Mouse (Mus musculus) hindbrain, embryonic 16.5 days (tissue): ENCODE measurements around the gene Dnajb6. TPM values are rescaled to one million over a fixed set of nuclear protein-coding genes. Genes with fewer than 3 reads are reported as not detected.

Source experiments
- ATAC-seq: fragments of 200-750 bp; cut with Nextera tagmentation; 2 replicates; pipeline ENCODE4 v1.8.0; 2017; ENCODE audit warnings: moderate TSS enrichment, moderate library complexity
- H3K27ac ChIP-seq: fragments of 300-500 bp; sonication (generic); 2 replicates; pipeline ENCODE4 v1.5.1; 2014; ENCODE audit warnings: low read depth, mild to moderate bottlenecking, control low read depth, low read length, moderate library complexity
- H3K27me3 ChIP-seq: fragments of 300-500 bp; sonication (generic); replicated peaks from 2 replicates; pipeline ENCODE4 v1.6.1; 2014; ENCODE audit warnings: low read length; ENCODE audit not compliant: control insufficient read depth, insufficient read depth
- H3K36me3 ChIP-seq: fragments of 300-500 bp; sonication (generic); 2 replicates; pipeline ENCODE4 v1.6.1; 2014; ENCODE audit warnings: mild to moderate bottlenecking, low read length, moderate library complexity, mixed read lengths; ENCODE audit not compliant: control insufficient read depth, insufficient read depth
- H3K4me1 ChIP-seq: fragments of 300-500 bp; sonication (generic); 2 replicates; pipeline ENCODE4 v1.6.1; 2014; ENCODE audit warnings: low read depth, low read length; ENCODE audit not compliant: control insufficient read depth, insufficient read depth
- H3K4me2 ChIP-seq: fragments of 300-500 bp; sonication (generic); 2 replicates; pipeline ENCODE4 v1.6.1; 2014; ENCODE audit warnings: mild to moderate bottlenecking, low read length, control low read depth, moderate library complexity
- H3K4me3 ChIP-seq: fragments of 300-500 bp; sonication (generic); 2 replicates; pipeline ENCODE4 v1.5.1; 2014; ENCODE audit warnings: mild to moderate bottlenecking, low read length, control low read depth, moderate library complexity
- H3K9ac ChIP-seq: fragments of 300-500 bp; sonication (generic); 2 replicates; pipeline ENCODE4 v1.6.1; 2014; ENCODE audit warnings: low read depth, mild to moderate bottlenecking, control low read depth, low read length, moderate library complexity
- H3K9me3 ChIP-seq: fragments of 300-500 bp; sonication (generic); 2 replicates; pipeline ENCODE4 v1.6.1; 2014; ENCODE audit warnings: mild to moderate bottlenecking, low read length, moderate library complexity; ENCODE audit not compliant: control insufficient read depth
- WGBS: fragments of 180-500 bp; shearing (Covaris S2); extraction: QIAGEN DNeasy Blood & Tissue Kit; methylation state at CpG from one replicate; pipeline ENCODE4 v1.1.7; 2014; 5-methylcytosine and 5-hydroxymethylcytosine counted together
- polyA plus RNA-seq: library from polyadenylated mRNA; unstranded; fragments of >200 nt; fragmentation: Nextera tagmentation; extraction: Ambion mirVana; gene quantifications from 2 replicates; pipeline ENCODE4 v1.2.1, GENCODE M21; 2015

Gene Dnajb6
- polyA plus RNA-seq, 1 experiment from 2014 or later = 286 TPM

DNA sequence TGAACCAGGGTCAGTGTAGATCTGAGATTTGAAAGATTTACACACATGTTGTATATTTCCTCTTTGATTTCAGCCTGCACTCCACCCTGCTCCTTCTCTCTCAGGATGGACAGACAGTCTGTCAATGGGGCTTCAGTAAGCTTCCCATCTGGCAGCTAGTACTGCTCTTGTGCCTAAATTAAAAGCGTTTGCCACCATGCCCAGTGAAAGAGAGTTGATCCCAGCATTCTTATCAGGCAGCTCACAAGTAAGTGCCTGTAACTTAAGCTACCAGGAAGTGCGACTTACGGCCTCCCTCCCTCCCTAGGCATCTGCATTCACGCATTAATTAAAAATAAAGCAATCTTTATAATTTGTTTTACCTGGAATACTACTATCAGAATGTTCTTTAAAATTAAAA is 5.6 kb downstream of the Dnajb6 start:
- peaks cover 3% of the 10 kb centered on the region; the same call in 1 of the 2 replicates for H3K36me3 ChIP-seq
- 79% methylated on average over 4 of the region's 4 CpGs for WGBS
- ATAC-seq = no peak
- no peak overlapping the region for H3K9ac ChIP-seq
- H3K27me3 ChIP-seq = no peaks in the 10 kb centered on the region
- no peak overlapping the region for H3K27ac ChIP-seq
- no peak overlapping the region for H3K4me3 ChIP-seq
- H3K4me2 ChIP-seq = no peak overlapping the region
- peaks cover 15% of the 10 kb centered on the region for H3K4me1 ChIP-seq
- no peaks in the 10 kb centered on the region for H3K9me3 ChIP-seq

DNA sequence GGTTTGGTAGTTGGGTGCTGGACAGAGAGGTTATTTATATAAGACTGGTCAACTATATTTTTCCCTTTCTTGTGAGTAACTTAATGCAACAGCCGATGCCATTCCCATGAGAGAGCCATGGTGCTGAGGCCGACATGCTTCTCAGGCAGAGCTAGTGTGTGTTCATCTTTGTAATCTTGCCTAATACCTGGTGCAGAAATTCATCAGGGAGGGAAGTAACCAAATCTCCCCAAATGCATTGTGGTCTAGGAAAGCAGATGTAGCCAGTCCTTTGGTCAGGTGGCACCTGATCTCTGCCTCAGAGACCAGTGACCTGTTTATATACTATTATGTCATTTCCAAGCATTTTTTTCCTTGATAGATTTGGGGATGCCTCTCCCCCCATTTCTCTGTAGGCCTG is 12.2 kb downstream of the Dnajb6 start:
- no peaks in the 10 kb centered on the region for H3K9me3 ChIP-seq
- H3K4me2 ChIP-seq = no peak overlapping the region
- ATAC-seq = no peak
- no peak overlapping the region for H3K4me3 ChIP-seq
- no peaks in the 10 kb centered on the region for H3K4me1 ChIP-seq
- no peak overlapping the region for H3K27ac ChIP-seq
- no peaks in the 10 kb centered on the region for H3K27me3 ChIP-seq
- H3K36me3 ChIP-seq = peaks cover 13% of the 10 kb centered on the region
- no peak overlapping the region for H3K9ac ChIP-seq
- 92% methylated on average over 2 of the region's 2 CpGs for WGBS

DNA sequence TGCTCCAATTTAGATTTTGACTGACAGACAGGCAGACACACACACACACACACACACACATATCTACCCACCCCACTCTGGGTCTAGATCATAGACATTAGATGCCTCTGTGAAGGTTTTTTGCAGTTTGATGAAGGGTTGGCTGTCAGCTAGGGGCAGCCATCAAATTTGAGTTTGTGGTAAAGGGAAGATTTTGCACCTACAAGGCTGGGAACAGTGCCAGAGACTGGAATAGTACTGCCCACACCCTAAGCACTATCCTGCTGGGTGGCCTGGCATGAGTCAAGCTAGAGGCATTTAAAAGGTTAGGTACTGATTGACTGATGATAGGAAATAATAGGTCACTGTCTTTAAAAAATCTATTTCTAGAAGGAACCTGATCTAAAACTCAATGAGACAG is 15.8 kb downstream of the Dnajb6 start:
- H3K4me1 ChIP-seq = no peaks in the 10 kb centered on the region
- H3K4me3 ChIP-seq = no peak overlapping the region
- no peak overlapping the region for H3K9ac ChIP-seq
- peaks cover 29% of the 10 kb centered on the region for H3K36me3 ChIP-seq
- H3K4me2 ChIP-seq = no peak overlapping the region
- H3K27ac ChIP-seq = no peak overlapping the region
- no peak for ATAC-seq
- H3K27me3 ChIP-seq = no peaks in the 10 kb centered on the region
- no peaks in the 10 kb centered on the region for H3K9me3 ChIP-seq

DNA sequence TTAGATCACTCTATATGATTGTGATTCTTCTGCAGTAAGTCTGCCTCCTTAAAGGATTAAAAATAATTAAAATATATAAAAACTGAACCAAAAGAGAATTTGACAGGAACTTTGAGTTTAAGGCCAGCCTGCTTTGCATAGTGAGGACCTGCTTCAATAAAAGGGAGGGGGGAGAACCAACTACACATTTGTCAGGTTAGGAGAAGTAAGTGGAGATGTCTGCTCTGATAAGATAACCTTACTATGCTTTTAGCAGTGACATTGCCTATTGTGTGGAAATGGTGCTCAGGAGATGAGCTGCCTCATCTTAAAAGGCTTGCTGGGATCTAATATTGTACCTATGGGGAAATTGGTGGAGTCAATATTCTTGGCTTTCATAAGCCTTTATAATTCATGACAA is 17.4 kb downstream of the Dnajb6 start:
- Histone ChIP-seq H3K9me3 (no peaks in the 10 kb centered on the region), H3K36me3 (peaks cover 37% of the 10 kb centered on the region), H3K27me3 (no peaks in the 10 kb centered on the region), H3K9ac (no peak overlapping the region), H3K27ac (no peak overlapping the region), H3K4me1 (no peaks in the 10 kb centered on the region), H3K4me2 (no peak overlapping the region), H3K4me3 (no peak overlapping the region)
- no peak for ATAC-seq

DNA sequence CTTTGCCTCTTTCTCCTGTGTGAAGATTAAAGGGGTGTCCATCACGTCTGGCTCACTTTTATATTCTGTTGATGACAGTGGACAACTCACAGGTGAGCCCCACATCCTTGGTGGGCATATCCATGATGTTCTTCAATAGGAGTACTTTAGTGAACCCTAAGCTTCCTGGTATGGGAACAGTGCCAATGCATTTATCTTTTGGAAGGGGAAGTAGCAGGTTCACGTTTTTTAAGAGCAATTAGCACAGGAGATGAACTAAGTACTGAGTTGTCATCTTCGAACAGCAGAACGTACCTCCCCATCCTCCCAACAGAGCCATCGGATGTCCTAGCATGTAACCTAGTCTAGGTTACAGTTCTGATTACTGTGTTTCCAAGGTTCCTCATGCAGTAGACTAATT is 23.8 kb downstream of the Dnajb6 start:
- H3K9ac ChIP-seq = no peak overlapping the region
- H3K4me2 ChIP-seq = no peak overlapping the region
- 84% methylated on average over 5 of the region's 5 CpGs for WGBS
- H3K36me3 ChIP-seq = peaks cover 22% of the 10 kb centered on the region
- no peak overlapping the region for H3K27ac ChIP-seq
- no peak overlapping the region for H3K4me3 ChIP-seq
- ATAC-seq = no peak
- H3K9me3 ChIP-seq = no peaks in the 10 kb centered on the region
- H3K4me1 ChIP-seq = no peaks in the 10 kb centered on the region
- H3K27me3 ChIP-seq = no peaks in the 10 kb centered on the region

DNA sequence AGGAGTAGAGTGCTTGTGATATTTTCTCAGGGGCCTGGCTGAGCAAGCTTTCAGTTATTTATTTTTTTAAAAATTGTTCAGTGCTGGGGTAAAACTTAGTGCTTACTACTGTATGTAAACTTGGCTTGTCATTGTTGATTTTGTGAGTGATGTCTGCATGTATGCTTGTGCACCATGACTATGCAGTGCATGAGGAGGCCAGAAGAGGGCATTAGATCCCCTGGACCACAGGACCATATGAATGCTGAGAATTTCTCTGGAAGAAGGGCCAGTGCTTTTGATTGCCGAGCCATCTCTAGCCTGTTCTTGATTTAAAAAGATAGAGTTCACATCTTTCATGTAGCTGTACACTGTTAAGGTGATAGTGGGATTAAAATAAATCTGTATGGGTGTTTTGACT is 35.4 kb downstream of the Dnajb6 start:
- no peak for ATAC-seq
- Histone ChIP-seq H3K4me1 (no peaks in the 10 kb centered on the region), H3K4me2 (no peak overlapping the region), H3K4me3 (no peak overlapping the region), H3K36me3 (no peaks in the 10 kb centered on the region), H3K9me3 (no peaks in the 10 kb centered on the region), H3K9ac (no peak overlapping the region), H3K27ac (no peak overlapping the region), H3K27me3 (no peaks in the 10 kb centered on the region)
- 77% methylated on average over 1 of the region's 1 CpGs for WGBS

DNA sequence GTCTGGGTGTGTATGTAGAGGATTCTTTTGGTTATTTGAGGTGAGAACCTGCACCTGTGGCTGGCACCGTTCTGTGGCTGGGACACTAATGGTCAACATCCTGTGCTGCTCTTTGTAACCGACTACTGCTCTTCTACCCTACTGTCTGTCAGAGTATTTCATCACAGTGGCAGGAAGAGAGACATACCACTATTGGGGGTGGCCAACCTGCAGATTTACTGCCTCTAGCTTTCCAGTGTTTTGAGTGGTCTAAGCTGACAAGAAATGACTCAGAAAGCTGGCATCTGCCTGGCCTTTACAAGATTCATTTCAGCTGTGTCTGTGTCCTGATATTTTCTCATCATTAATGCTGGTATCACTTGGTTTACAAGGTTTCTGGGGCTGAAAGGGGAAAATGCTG is 36.5 kb downstream of the Dnajb6 start:
- no peak for ATAC-seq
- Histone ChIP-seq H3K27me3 (no peaks in the 10 kb centered on the region), H3K4me3 (no peak overlapping the region), H3K36me3 (no peaks in the 10 kb centered on the region), H3K27ac (no peak overlapping the region), H3K9me3 (no peaks in the 10 kb centered on the region), H3K4me1 (no peaks in the 10 kb centered on the region), H3K9ac (no peak overlapping the region), H3K4me2 (no peak overlapping the region)
- WGBS = 82% methylated on average over 2 of the region's 2 CpGs

DNA sequence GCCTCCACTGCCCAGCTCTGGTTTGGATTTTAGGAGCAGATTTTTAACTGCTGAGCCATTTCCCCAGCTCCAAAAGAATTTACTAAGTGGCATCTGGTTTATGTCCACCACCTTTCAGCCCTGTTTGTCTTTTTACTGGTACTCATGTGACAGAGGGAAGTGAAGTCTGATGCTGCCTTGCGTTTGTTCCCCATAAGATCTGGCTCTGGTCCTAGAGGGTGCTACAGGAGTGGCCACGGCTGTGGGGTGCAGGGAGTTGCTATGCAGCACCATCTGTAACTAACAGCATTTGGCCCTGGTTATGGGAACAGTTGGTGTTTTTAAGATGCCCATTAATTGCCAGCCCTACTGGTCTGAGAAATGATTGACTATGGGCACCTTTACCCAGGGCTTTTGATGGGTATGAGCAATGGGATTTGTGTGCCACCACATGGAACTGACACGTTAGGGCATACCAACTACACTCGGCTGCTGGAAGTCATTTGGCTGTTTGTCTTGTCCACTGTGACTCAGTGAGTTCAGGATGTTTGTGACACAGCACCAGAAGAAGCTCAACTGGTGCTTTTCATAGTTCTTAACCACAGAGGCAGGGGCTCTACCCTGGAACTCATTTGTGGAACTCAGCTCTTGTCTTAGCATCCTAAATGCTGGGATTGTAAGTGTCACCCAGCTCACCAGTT is 37.3 kb downstream of the Dnajb6 start:
- ATAC-seq = peak; percentile 60; the same call in 1 of the 2 replicates
- Histone ChIP-seq H3K4me2 (no peak overlapping the region), H3K27me3 (no peaks in the 10 kb centered on the region), H3K4me1 (no peaks in the 10 kb centered on the region), H3K36me3 (no peaks in the 10 kb centered on the region), H3K4me3 (no peak overlapping the region), H3K9me3 (no peaks in the 10 kb centered on the region), H3K27ac (no peak overlapping the region), H3K9ac (no peak overlapping the region)
- WGBS = 62% methylated on average over 4 of the region's 4 CpGs

DNA sequence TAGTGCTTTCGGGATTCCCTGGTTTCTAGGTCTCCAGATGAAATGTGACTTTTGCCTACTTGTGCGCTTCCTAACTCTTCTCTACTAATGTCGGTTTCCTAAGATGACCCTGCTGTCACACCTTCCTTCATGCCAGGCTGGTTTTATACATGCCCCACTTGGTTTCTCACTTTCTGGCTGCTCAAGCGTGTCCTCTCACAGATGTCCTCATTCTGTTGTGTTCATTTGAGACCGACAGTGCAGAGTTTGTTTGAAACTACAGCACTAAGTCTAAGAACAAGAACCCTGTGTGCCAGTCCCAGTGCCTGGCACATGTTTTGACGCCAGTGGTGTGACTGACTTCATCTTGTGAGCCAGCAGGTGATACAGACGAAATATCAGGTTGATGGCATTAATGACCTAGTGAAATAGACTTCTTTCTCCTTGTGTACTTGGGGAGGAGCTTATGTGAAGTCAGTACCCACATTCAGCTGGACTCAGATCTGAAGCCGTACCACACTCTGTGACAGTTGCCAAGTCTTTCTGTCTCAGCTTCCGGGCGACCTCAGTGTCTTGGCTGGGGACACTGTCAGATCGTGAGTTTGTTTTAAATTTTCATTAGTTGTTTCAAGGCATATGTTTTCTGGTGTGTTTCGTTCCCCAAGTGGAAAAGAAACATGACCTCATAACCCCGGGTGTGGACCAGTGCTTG is 38.1 kb downstream of the Dnajb6 start:
- WGBS = 79% methylated on average over 13 of the region's 13 CpGs
- Histone ChIP-seq H3K36me3 (peaks cover 2% of the 10 kb centered on the region; the same call in 1 of the 2 replicates), H3K4me3 (no peak overlapping the region), H3K27me3 (no peaks in the 10 kb centered on the region), H3K9me3 (no peaks in the 10 kb centered on the region), H3K4me1 (no peaks in the 10 kb centered on the region), H3K4me2 (no peak overlapping the region), H3K9ac (no peak overlapping the region), H3K27ac (no peak overlapping the region)
- peak; percentile 58; the same call in 1 of the 2 replicates for ATAC-seq
